Mouse (Mus musculus) intestine, embryonic 14.5 days (tissue): ENCODE data around the gene Zfp423. TPM values are rescaled to one million over a fixed set of nuclear protein-coding genes. Genes with fewer than 3 reads are reported as not detected.
A peak's percentile ranks its signal among the peaks of the same experiment; 100 is the strongest.

Experiments used
- ATAC-seq: fragments of 200-750 bp; cut with Nextera tagmentation; replicated peaks from 2 replicates; pipeline ENCODE4 v1.8.0; 2017; ENCODE audit warnings: low read depth, moderate number of reproducible peaks, moderate TSS enrichment, moderate library complexity; ENCODE audit not compliant: low FRiP score, low TSS enrichment
- DNase-seq: peaks from one replicate; pipeline ENCODE4 v3.0.0-alpha.2; 2018; ENCODE audit warnings: low spot score
- H3K27ac ChIP-seq: fragments of 300-500 bp; sonication (generic); 2 replicates; pipeline ENCODE4 v1.5.1; 2014; ENCODE audit warnings: low read depth, mild to moderate bottlenecking, control low read depth
- H3K27me3 ChIP-seq: fragments of 300-500 bp; sonication (generic); replicated peaks from 2 replicates; pipeline ENCODE4 v1.6.1; 2014; ENCODE audit warnings: low read length, control low read depth; ENCODE audit not compliant: control insufficient read depth, insufficient read depth
- H3K36me3 ChIP-seq: fragments of 300-500 bp; sonication (generic); 2 replicates; pipeline ENCODE4 v1.6.1; 2014; ENCODE audit warnings: low read length, control low read depth; ENCODE audit not compliant: control insufficient read depth, insufficient read depth
- H3K4me1 ChIP-seq: fragments of 300-500 bp; sonication (generic); replicated peaks from 2 replicates; pipeline ENCODE4 v1.6.1; 2014; ENCODE audit warnings: low read length, control low read depth, mixed read lengths; ENCODE audit not compliant: control insufficient read depth, insufficient read depth
- H3K4me2 ChIP-seq: fragments of 300-500 bp; sonication (generic); 2 replicates; pipeline ENCODE4 v1.6.1; 2014; ENCODE audit warnings: low read length
- H3K4me3 ChIP-seq: fragments of 300-500 bp; sonication (generic); 2 replicates; pipeline ENCODE4 v1.5.1; 2014; ENCODE audit warnings: low read depth, low read length, control low read depth, mixed read lengths
- H3K9ac ChIP-seq: fragments of 300-500 bp; sonication (generic); 2 replicates; pipeline ENCODE4 v1.6.1; 2014; ENCODE audit warnings: mild to moderate bottlenecking, low read length
- H3K9me3 ChIP-seq: fragments of 300-500 bp; sonication (generic); 2 replicates; pipeline ENCODE4 v1.6.1; 2016; ENCODE audit warnings: low read length, control low read depth; ENCODE audit not compliant: control insufficient read depth
- WGBS: fragments of 180-500 bp; shearing (Covaris S2); extraction: QIAGEN DNeasy Blood & Tissue Kit; methylation state at CpG from one replicate; pipeline ENCODE4 v1.1.7; 2014; 5-methylcytosine and 5-hydroxymethylcytosine counted together
- polyA plus RNA-seq: library from polyadenylated mRNA; unstranded; fragments of >200 nt; fragmentation: Nextera tagmentation; extraction: Ambion mirVana; gene quantifications from 2 replicates; pipeline ENCODE4 v1.2.1, GENCODE M21; 2014

The Zfp423 gene
- polyA plus RNA-seq, 1 experiment from 2014 or later: 10.5 TPM

GRCm38 (mm10) chr8:87670232-87670631 is 289.2 kb downstream of the Zfp423 start:
- H3K36me3 ChIP-seq: no peaks in the 10 kb centered on the region
- 84% methylated on average over 3 of the region's 3 CpGs for WGBS
- H3K27ac ChIP-seq: no peak overlapping the region
- no peaks in the 10 kb centered on the region for H3K9me3 ChIP-seq
- DNase-seq (no peak), ATAC-seq (no peak)
- no peak overlapping the region for H3K4me2 ChIP-seq
- H3K4me1 ChIP-seq: no peaks in the 10 kb centered on the region
- H3K9ac ChIP-seq: no peak overlapping the region
- no peaks in the 10 kb centered on the region for H3K27me3 ChIP-seq
- H3K4me3 ChIP-seq: no peak overlapping the region

- H3K4me3 ChIP-seq: no peak overlapping the region
- 0 out of 2 replicates have a peak, but pooled peaks cover under 1% of the 10 kb centered on the region for H3K27me3 ChIP-seq
- no peak overlapping the region for H3K9ac ChIP-seq
- DNase-seq (no peak), ATAC-seq (no peak)
- no peak overlapping the region for H3K4me2 ChIP-seq
- H3K36me3 ChIP-seq: no peaks in the 10 kb centered on the region
- no peaks in the 10 kb centered on the region for H3K9me3 ChIP-seq
- H3K27ac ChIP-seq: no peak overlapping the region
- no peaks in the 10 kb centered on the region for H3K4me1 ChIP-seq
- WGBS: 84% methylated on average over 2 of the region's 2 CpGs
These were observed 290.7 kb downstream of the Zfp423 start for GRCm38 (mm10) chr8:87668736-87669135.

GRCm38 (mm10) chr8:87667914-87668643 is 291.3 kb downstream of the Zfp423 start:
- DNase-seq (no peak), ATAC-seq (no peak)
- Histone ChIP-seq H3K4me3 (no peak overlapping the region), H3K4me1 (peaks cover under 1% of the 10 kb centered on the region; the same call in 1 of the 2 replicates), H3K27me3 (peaks cover 5% of the 10 kb centered on the region; the same call in 1 of the 2 replicates), H3K9ac (no peak overlapping the region), H3K27ac (no peak overlapping the region), H3K4me2 (no peak overlapping the region), H3K9me3 (no peaks in the 10 kb centered on the region), H3K36me3 (no peaks in the 10 kb centered on the region)
- 77% methylated on average over 26 of the region's 26 CpGs for whole genome bisulfite sequencing

GRCm38 (mm10) chr8:87667297-87667696 is 292.1 kb downstream of the Zfp423 start:
- no peaks in the 10 kb centered on the region for H3K9me3 ChIP-seq
- DNase-seq: no peak
- H3K9ac ChIP-seq: no peak overlapping the region
- WGBS: 90% methylated on average over 6 of the region's 6 CpGs
- ATAC-seq: no peak
- H3K4me2 ChIP-seq: no peak overlapping the region
- H3K27me3 ChIP-seq: peaks cover 12% of the 10 kb centered on the region
- peaks cover 3% of the 10 kb centered on the region; the same call in 1 of the 2 replicates for H3K4me1 ChIP-seq
- H3K27ac ChIP-seq: no peak overlapping the region
- no peaks in the 10 kb centered on the region for H3K36me3 ChIP-seq
- H3K4me3 ChIP-seq: no peak overlapping the region

- Histone ChIP-seq H3K36me3 (no peaks in the 10 kb centered on the region), H3K9ac (no peak overlapping the region), H3K4me1 (peaks cover 6% of the 10 kb centered on the region; the same call in 1 of the 2 replicates), H3K4me2 (no peak overlapping the region), H3K9me3 (no peaks in the 10 kb centered on the region), H3K27me3 (peaks cover 32% of the 10 kb centered on the region), H3K27ac (no peak overlapping the region), H3K4me3 (no peak overlapping the region)
- 95% methylated on average over 8 of the region's 8 CpGs for whole genome bisulfite sequencing
- ATAC-seq (no peak), DNase-seq (no peak)
These were observed 294.1 kb downstream of the Zfp423 start for GRCm38 (mm10) chr8:87665337-87665736.

- no peak for ATAC-seq
- Histone ChIP-seq H3K9ac (no peak overlapping the region), H3K4me1 (peaks cover 14% of the 10 kb centered on the region; the same call in 1 of the 2 replicates), H3K36me3 (no peaks in the 10 kb centered on the region), H3K27ac (no peak overlapping the region), H3K9me3 (no peaks in the 10 kb centered on the region), H3K27me3 (peaks cover 43% of the 10 kb centered on the region), H3K4me3 (no peak overlapping the region), H3K4me2 (no peak overlapping the region)
- DNase-seq: no peak
- 94% methylated on average over 2 of the region's 2 CpGs for WGBS
These were observed 295.2 kb downstream of the Zfp423 start for GRCm38 (mm10) chr8:87664217-87664509.

- no peaks in the 10 kb centered on the region for H3K9me3 ChIP-seq
- H3K9ac ChIP-seq: no peak overlapping the region
- H3K4me2 ChIP-seq: peak overlapping the region; percentile 48
- 13% methylated on average over 18 of the region's 18 CpGs for WGBS
- DNase-seq (peak; percentile 92), ATAC-seq (0 out of 2 replicates have a peak, but pooled peaks have one; percentile 48)
- H3K4me1 ChIP-seq: peaks cover 14% of the 10 kb centered on the region; the same call in 1 of the 2 replicates
- H3K4me3 ChIP-seq: peak overlapping the region; percentile 16; the same call in 1 of the 2 replicates
- no peaks in the 10 kb centered on the region for H3K36me3 ChIP-seq
- H3K27ac ChIP-seq: no peak overlapping the region
- peaks cover 46% of the 10 kb centered on the region for H3K27me3 ChIP-seq
These were observed 295.8 kb downstream of the Zfp423 start for GRCm38 (mm10) chr8:87663349-87664216.

- peaks cover 46% of the 10 kb centered on the region for H3K27me3 ChIP-seq
- no peaks in the 10 kb centered on the region for H3K9me3 ChIP-seq
- peak overlapping the region; percentile 48 for H3K4me2 ChIP-seq
- WGBS: 7% methylated on average over 25 of the region's 25 CpGs
- H3K4me3 ChIP-seq: peak overlapping the region; percentile 16
- ATAC-seq (0 out of 2 replicates have a peak, but pooled peaks have one; percentile 22), DNase-seq (peak; percentile 65)
- H3K27ac ChIP-seq: no peak overlapping the region
- H3K36me3 ChIP-seq: no peaks in the 10 kb centered on the region
- H3K9ac ChIP-seq: no peak overlapping the region
- peaks cover 14% of the 10 kb centered on the region; the same call in 1 of the 2 replicates for H3K4me1 ChIP-seq
These were observed 296.5 kb downstream of the Zfp423 start for GRCm38 (mm10) chr8:87662811-87663341.
